Comparison of ENCODE assay signal across 8 mouse cellular contexts in the genomic region with DNA sequence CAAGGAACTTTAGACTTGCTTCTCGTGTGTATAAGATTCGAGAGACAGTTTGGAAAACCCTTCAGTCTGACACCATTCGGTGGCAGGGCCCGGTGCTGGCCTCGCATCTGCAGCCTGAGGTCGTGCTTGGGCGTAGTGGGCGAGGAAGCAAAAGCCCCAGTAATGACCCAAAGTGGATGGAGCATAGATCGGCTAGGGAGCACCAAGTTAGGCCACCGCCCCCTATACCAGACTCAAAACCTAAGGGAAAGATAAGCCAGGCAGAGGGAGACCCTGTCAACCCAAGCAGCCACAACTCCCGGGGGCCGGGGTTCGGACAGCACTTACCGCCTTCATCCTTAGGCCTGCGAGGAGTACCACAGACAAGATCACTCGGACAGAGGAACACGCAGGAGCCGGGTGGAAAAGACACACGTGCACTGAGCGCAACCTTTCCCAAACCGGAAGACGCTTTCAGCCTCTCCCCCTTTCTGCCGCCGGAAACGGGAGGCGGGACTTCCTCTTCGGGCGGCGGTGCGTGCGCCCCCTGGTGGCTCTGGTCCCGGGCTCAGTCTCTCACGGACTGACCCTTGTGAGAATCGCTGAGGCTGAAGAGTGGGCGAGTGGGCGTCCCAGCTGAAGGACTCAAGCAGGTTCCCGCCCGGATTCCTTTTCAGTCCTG. TPM values are rescaled to one million over a fixed set of nuclear protein-coding genes. Genes with fewer than 3 reads are reported as not detected.
DNase-seq lines count a peak whose midpoint lies in the region; ATAC-seq and TF ChIP-seq lines count a peak whose summit lies in the region.

A gene (minus strand): TSS at position 472 of the 661 bp plus-strand sequence.

- H3K4me1 ChIP-seq in megakaryocyte, embryonic 14.5 days: peaks cover 41% of the 10 kb centered on the region

- peak; percentile 99 for TF ChIP-seq CTCF in gastrocnemius, adult 2 months (IDR thresholded peaks at IDR 0.05)

- peak within 1 kb of the TSS; percentile 83 for H3K4me3 ChIP-seq in gastrocnemius, adult 2 months
- peak within 1 kb of the TSS; percentile 92 for H3K4me3 ChIP-seq in megakaryocyte, embryonic 14.5 days (replicated peaks)

- ATAC-seq in common myeloid progenitor, adult 5-6 weeks (replicated peaks; ENCODE audit: low read depth, poor library complexity, severe bottlenecking): peak; percentile 95

- H3K27ac ChIP-seq in gastrocnemius, adult 2 months: peak within 1 kb of the TSS; percentile 92

- peak; percentile 98 for DNase-seq in ZHBTc4 (ENCODE audit: low read depth, low spot score)
- peak; percentile 95 for DNase-seq in gastrocnemius, adult 2 months
- DNase-seq in hindlimb bud, embryonic 11.5 days (ENCODE audit: extremely low spot score, low read depth, low spot score): peak; percentile 73
- peak; percentile 85 to 94 for DNase-seq in left cerebral cortex, adult 8-10 months (ENCODE audit: low spot score in 2 of 2)
- DNase-seq in right cerebral cortex, postnatal 10 days (ENCODE audit: low spot score in 2 of 2): peak; percentile 93 to 96
- peak; percentile 97 for DNase-seq in urinary bladder, postnatal 25 days (ENCODE audit: low spot score)

- H3K36me3 ChIP-seq in megakaryocyte, embryonic 14.5 days (replicated peaks; ENCODE audit: low read length): peaks cover 23% of the 10 kb centered on the region

- H3K27me3 ChIP-seq in megakaryocyte, embryonic 14.5 days (replicated peaks): peaks cover 2% of the 10 kb centered on the region

- no peaks in the 10 kb centered on the region for H3K9me3 ChIP-seq in megakaryocyte, embryonic 14.5 days

- intact Hi-C loops in gastrocnemius, adult 2 months (cut with DNase I): loop anchor here (2.0 to 10.0 kb wide), 3 partner anchors 18 to 594 kb away; a partner anchor contains a TSS

RNA-seq across cellular contexts. Expression of the gene that starts here (rescaled TPM):
- total RNA-seq in common myeloid progenitor, adult 5-6 weeks (2017): 47.9 and 48.9 TPM in 2 replicates
- 1 to 10 TPM; 6.8 to 7.0 TPM for total RNA-seq in gastrocnemius, adult 2 months (2021)
- 10 to 100 TPM; 11.8 to 14.1 (median 12.6) TPM for total RNA-seq in left cerebral cortex, adult 8-10 months (2022)
- polyA plus RNA-seq in megakaryocyte, embryonic 14.5 days (2012; ENCODE audit: insufficient read depth, low replicate concordance): 0.35 TPM in 1 of 2 replicates, not detected in the other

Comparison
In these comparisons a context has a peak if more than half of its experiments do, and no peak if none do; other contexts are left out.
1. Peak in every context shown above with its lines: DNase-seq, ATAC-seq, H3K4me3 ChIP-seq and H3K27ac ChIP-seq.